Mouse (Mus musculus) small intestine, adult 2 months (tissue): ENCODE measurements at regions not wholly inside any gene's neighbourhood (a gene's known extent, or its start where the extent isn't known, plus 50 kb on each side); places are given as distances from the start of the nearest gene placed in this dataset.

Experiments used
- CTCF ChIP-seq: fragments of 200-500 bp; IDR thresholded peaks from 2 replicates; pipeline ENCODE4 v1.5.1; 2012; ENCODE audit warnings: low read depth, mild to moderate bottlenecking, control low read depth, inconsistent platforms, low read length, moderate library complexity, mixed read lengths; ENCODE audit not compliant: insufficient replicate concordance, insufficient read length; ENCODE audit errors: extremely low read depth
- POLR2A ChIP-seq: fragments of 200-500 bp; IDR thresholded peaks from 2 replicates; pipeline ENCODE4 v1.6.1; 2012; ENCODE audit warnings: low read depth, mild to moderate bottlenecking, control low read depth, inconsistent platforms, low read length, moderate library complexity

DNA sequence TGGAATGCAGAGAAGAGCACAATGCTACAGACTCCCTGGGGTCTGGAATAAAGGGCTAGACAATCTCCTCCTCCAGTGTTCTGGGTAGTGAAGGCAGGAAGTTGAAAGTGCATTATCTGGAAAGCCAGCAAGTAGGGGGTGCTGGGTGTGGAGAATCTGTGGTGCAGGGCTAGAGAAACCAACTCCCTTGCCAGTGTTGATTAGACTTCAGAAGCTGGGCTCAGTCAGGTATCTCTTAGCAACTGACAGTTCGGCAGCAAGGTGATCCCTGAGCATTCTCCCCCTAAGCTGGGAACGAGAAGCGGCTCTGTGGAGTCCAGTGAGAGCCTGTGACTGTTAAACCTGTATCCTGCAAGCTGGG is 265.7 kb downstream of the Cyp26b1 start:
- TF ChIP-seq CTCF (no peak), POLR2A (no peak)
